Mouse (Mus musculus) spleen, postnatal 10 days (tissue): ENCODE measurements at regions not wholly inside any gene's neighbourhood (a gene's known extent, or its start where the extent isn't known, plus 50 kb on each side); places are given as distances from the start of the nearest gene placed in this dataset.
A peak's percentile ranks its signal among the peaks of the same experiment; 100 is the strongest.

Source experiments
- DNase-seq, 2 experiments: peaks; one replicate each; pipeline ENCODE4 v3.0.0; 2021 to 2022; ENCODE audit warnings: low spot score in 2 of 2

DNA sequence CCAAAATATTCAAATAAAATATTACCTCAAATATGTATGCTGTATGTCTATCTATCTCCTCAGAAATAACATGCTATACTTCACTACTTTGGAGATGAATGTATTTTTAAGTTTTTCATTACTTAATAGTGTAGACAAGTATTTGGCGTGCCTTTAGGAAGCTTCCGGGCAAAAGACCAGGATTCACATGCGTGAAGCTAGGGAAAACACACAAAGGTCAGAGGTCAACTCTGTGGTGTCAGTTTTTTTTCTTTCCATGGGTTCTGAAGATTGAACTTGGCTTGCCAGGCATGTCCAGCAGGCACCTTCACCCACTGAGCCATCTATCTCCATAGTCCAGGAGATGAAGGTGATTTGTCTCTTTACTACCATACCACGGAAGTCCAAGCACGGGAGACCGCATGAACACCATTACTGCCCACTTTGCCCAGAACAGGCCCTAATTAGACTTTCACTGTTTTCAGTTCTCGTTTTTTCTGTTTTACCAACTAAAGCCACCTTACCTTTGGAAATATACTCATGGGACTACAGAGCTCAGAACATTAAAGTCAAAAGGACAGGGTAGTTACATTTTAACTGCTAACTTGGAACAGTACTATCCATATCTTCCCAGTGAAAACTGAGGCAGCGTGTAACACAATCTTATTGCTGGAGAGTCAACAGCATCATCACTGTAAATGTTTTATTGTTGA, 76.9 kb upstream of the Ak4 start:
- no peak for DNase-seq

DNA sequence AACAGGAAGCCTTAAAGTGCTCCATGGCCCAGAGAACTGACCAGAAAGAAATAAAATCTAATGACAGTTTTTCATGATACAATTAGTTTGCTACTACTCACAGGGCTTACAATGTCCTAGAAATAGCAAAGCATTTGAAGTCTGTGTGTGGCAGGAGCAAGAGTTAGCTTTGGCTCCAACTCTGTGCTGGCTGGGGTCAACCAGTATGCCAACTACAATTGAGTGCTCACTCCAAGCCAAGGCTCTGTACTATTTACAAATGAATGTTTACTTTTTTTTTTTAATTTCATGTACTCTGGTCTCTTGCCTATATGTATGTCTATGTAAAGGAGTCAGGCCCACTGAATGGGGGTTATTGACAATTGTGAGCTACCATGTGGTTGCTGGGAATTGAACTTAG, 75.7 kb upstream of the Jak1 start:
- DNase-seq: no peak

DNA sequence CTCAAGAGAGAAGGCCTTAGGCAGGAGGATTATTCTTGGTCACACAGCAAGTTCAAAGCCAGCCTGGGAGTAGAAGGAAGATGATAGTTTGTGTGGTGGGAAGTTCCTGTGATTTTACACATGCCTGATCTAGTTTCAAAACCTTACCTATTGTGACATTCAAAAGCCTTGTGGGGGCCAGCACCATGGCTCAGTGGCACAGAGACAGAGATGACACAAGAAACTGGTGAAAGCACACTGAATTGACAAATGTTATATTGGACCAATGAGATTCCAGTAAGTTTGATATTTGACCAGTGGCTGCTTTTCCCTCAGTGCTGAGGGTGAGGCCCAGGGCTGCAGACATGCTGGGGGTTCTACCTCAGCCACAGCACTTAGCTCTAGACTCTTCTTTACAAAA, 73.1 kb upstream of the Jak1 start:
- DNase-seq: no peak

DNA sequence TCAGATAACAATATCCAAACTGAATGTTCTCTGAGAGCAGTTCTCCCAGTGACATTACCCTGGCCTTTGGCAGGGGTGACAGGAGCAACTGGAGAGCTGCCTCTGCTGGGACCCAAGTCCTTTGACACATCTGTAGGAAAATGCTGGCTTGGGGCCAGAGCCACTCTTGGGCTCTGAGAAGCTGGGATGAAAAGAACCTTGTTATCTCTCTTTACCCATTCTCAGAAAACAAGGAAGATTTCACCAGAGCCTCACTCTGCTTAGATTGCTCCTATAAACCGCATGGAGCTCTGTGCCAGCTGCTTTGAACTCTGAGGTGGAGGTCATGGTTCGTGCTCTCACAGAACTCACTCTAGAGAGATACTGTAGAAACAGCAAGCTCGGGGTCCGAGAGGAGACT, 71.7 kb upstream of the Jak1 start:
- DNase-seq: no peak

DNA sequence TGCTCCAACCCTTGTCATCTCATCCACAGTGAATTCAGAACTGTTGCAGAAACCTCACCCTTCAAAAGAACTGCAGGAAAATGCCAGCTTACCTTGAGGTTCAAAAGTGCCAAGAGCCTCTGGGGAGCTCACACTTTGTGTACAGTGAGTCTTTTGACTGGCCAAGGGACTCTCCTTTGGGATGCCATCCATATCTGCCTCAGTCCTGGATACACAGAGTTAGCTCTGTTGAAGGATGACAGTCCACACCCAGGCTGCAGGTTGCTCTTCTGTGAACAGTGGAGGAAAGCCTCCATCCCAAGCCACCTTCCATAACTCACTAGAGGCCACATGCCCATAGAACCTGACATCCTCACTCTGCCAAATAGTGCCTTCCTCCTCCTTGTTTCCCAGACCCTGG, 71.3 kb upstream of the Jak1 start:
- no peak for DNase-seq

DNA sequence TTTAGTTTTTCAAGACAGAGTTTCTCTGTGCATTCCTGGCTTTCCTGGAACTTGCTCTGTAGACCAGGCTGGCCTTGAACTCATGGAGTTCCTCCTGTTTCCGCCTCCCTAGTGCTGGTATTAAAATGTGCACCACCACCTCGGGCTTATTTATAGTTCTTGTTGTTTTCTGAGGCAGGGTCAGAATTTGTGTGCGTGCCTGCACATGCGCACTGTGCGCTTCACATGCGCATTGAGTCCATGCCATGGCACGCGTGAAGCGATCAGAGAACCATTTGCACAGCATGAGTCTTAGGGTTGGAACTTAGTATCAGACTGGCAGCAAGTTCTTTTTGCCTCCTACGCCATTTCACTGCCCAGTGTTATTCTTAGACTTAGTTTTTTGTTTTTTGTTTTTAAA, 68.8 kb upstream of the Jak1 start:
- no peak for DNase-seq

DNA sequence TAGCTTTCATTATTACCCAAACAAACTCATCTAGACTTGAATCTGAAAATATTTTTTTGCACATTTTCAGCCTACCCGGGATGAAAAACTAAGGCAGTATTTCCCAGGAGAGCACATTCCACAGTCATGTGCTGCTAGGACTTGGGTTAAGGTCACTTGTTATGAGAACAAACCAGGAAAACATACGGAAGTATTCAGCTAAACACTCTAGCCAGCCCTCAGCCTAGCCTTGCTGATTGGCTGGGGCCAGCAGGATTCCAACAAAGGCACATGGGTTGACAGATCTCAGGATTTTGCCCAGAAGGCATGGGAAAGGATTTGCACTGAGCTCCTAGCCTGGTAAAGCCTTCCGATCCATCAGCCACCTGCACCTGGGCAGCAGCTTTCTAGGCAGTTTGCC, 68.0 kb upstream of the Jak1 start:
- no peak for DNase-seq

DNA sequence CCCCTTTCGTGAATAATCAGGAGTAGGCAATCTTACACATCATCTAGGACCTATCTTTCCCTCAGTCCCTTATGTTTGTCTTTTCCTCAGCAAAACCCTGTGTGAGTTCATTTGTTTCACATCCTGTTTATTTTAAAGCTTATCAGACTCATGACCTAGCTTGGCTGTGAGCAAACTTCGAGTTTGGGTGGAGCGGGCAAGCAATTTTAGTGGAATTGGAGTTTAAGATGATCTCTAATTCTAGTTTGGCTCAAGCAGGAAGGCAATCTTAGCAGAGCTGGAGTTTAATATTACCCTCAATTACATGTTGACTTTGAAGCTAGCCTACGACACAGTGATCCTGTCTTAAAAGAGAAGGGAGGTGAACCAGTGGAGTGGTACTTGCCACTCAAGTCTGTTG, 66.1 kb upstream of the Jak1 start:
- no peak for DNase-seq

DNA sequence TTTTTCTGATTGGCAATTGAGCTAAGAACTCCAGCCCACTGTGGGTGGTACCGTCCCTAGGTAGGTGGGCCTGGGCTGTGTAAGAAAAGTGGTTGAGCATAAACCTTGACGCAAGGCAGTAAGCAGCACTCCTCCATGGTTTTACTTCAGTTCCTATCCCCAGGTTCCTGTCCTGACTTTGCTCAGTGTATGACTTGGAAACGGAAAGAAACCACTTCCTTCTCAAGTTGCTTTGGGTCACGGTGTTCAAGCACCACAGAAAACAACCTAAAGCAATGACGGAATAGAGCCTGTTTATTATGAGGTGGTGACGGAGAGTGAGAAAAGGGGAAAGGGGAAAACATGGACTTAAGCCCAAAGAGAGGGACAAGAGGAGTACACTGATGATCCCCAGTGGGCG, 64.0 kb upstream of the Jak1 start:
- DNase-seq: no peak

DNA sequence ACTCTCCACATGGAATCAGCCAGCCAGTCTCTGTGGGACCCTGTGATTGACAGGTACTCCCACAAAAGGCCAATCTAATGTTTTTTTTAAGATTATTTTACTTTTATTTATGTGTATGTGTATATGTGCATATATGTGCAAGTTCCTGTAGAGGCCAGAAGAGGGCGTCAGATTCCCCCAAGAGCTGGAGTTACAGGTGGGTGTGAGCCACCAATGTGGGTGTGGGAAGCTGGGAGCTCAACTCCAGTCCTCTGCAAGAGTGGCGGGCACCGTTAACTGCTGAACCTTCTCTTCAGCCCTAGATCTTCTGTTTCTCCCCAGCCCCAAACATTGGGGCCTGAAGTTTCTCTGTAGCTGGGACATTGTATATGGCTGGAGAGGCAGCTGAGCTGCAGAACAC, 61.0 kb upstream of the Jak1 start:
- no peak for DNase-seq

DNA sequence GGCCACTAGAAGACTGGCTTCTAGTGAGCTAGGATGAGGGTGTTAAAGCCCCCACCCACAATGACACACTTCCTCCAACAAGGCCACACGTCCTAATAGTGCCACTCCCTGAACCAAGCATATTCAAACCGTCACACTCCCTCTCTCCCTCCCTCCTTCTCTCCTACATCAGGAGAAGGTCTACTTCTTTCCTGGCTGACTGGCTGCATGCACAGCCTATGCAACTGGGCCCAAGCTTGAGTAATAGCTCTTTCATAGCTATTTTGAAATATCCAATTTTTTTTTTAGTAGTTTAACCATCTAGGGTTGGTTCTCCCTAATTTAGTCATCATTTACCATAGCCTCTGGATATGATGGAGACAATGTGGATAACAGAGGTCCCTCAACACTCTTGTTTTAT, 56.6 kb upstream of the Jak1 start:
- no peak for DNase-seq

DNA sequence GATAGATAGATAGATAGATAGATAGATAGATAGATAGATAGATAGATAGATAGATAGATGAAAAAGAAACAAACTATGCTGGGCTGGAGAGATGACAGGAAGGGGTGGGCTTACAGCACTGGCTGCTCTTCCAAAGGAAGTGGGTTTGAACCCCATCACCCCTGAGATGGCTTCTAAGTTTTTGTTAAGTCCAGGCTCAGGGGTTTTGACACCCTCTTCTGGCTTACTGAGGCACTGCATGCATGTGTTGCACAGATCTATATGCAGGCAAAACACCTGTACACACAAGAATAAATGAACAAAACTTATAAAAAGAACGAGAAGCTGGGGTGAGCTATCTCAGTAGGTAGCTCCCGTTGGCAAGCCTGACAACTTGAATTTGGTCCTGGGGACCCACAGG, 55.5 kb upstream of the Jak1 start:
- DNase-seq: peak; percentile 22 to 71

DNA sequence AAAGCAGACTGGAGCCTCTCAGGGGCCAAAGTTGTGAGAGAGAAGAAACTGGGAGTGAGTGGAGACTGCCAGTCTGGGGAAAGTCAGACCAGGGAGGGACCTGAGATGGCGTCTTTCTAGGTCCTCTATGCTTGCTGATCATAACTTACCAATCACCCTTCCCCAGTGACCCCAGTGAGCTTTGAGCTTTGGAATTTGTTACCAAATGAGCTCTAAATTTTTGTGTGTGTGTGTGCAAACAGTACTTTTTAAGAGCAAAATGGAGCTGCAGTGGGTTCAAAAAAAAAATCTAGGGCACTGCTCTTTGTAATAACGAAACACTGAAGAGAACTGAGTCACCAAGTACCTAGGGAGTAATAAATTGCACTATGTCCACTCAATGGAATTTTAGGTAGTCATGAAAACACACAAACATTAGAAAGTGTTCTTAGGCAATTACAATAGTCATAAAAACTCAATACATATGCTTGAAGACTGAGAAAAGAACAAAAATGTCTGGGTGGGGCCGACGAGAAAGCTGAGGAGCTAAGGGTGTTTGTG, 54.7 kb upstream of the Jak1 start:
- DNase-seq: no peak

DNA sequence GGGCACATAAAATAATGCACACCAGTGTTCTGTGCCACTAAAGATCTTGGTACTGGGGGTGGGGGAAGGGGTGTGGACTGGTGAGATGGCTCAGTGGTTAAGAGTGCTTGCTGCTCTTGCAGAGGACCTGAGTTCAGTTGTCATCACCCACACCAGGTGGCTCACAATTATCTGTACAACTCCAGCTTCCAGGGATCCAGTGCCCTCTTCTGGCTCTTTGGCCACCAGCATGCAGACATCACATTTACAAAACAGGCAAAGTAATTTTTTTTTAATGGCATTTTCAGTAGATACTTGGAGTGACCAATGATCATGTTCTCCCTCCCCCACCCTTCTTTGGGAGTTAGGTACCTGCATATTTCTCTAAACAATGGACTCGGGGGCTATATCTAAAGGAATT, 53.8 kb upstream of the Jak1 start:
- DNase-seq: no peak

DNA sequence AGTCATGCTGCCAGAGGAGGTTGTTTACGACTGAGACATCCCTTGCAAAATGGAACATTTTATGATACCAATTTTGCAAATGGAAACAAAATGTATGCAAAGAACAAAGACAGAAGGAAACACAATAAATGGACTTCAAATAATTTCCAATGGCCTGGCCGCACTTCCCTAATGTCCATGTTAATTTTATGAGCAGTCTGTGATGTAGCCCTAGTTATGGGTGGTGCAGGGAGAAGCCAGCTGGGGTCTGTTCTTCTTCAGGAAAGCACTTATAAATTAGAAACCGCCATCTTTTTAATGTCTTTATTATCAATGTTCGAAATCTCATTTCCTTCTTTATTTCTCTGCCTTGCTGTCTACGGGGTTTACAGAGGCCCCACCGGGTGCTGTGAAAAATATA, 51.0 kb upstream of the Jak1 start:
- DNase-seq: no peak
